Mouse (Mus musculus) hindlimb bud, embryonic 11.5 days (tissue): ENCODE results near the gene Ngb.

Experiments
- DNase-seq: peaks from one replicate; pipeline ENCODE4 v3.0.0-alpha.2; 2012; ENCODE audit warnings: low read depth, low spot score; ENCODE audit errors: extremely low spot score

Ngb gene

GRCm38 (mm10) chr12:87102165-87102631, at the start of gene Ngb:
Ngb (minus strand) TSS chr12:87102539.
- DNase-seq, result no peak

GRCm38 (mm10) chr12:87149471-87149870, 47.1 kb upstream of the Ngb start:
- no peak for DNase-seq

- no peak for DNase-seq
Observed at GRCm38 (mm10) chr12:87148136-87148535, 45.8 kb upstream of the Ngb start.

- DNase-seq, result peak; percentile 63
Observed at GRCm38 (mm10) chr12:87147395-87148089, 45.2 kb upstream of the Ngb start, which contains the start of gene Pomt2. Pomt2 (minus strand) TSS chr12:87147968.

GRCm38 (mm10) chr12:87146966-87147365, 44.6 kb upstream of the Ngb start, which contains the start of gene Gstz1:
Gstz1 (plus strand) TSS chr12:87147165.
- peak; percentile 44 for DNase-seq

- DNase-seq, result no peak
Observed at GRCm38 (mm10) chr12:87142156-87142555, 39.8 kb upstream of the Ngb start.

- no peak for DNase-seq
Observed at GRCm38 (mm10) chr12:87138768-87139167, 36.4 kb upstream of the Ngb start.

- DNase-seq, result no peak
Observed at GRCm38 (mm10) chr12:87138342-87138701, 36.0 kb upstream of the Ngb start.

- DNase-seq, result no peak
Observed at GRCm38 (mm10) chr12:87137439-87138341, 35.4 kb upstream of the Ngb start.

- DNase-seq, result no peak
Observed at GRCm38 (mm10) chr12:87132784-87133183, 30.4 kb upstream of the Ngb start.

- no peak for DNase-seq
Observed at GRCm38 (mm10) chr12:87132210-87132609, 29.9 kb upstream of the Ngb start.

GRCm38 (mm10) chr12:87131619-87132018, 29.3 kb upstream of the Ngb start:
- no peak for DNase-seq

- DNase-seq, result no peak
Observed at GRCm38 (mm10) chr12:87131181-87131580, 28.8 kb upstream of the Ngb start.

- no peak for DNase-seq
Observed at GRCm38 (mm10) chr12:87130224-87130623, 27.9 kb upstream of the Ngb start.

- DNase-seq, result no peak
Observed at GRCm38 (mm10) chr12:87127256-87127655, 24.9 kb upstream of the Ngb start.

GRCm38 (mm10) chr12:87121918-87122589, 19.7 kb upstream of the Ngb start:
- DNase-seq, result no peak

- no peak for DNase-seq
Observed at GRCm38 (mm10) chr12:87107357-87107977, 5.1 kb upstream of the Ngb start.

GRCm38 (mm10) chr12:87104796-87105195, 2.5 kb upstream of the Ngb start:
- DNase-seq, result no peak

GRCm38 (mm10) chr12:87103471-87103870, 1.1 kb upstream of the Ngb start:
- no peak for DNase-seq

- no peak for DNase-seq
Observed at GRCm38 (mm10) chr12:87100331-87100730, 2.0 kb downstream of the Ngb start.

- DNase-seq, result no peak
Observed at GRCm38 (mm10) chr12:87093671-87094070, 8.7 kb downstream of the Ngb start.
